Mouse (Mus musculus): Measurements from ENCODE around the gene Cdh3. TPM values are rescaled to one million over a fixed set of nuclear protein-coding genes. Genes with fewer than 3 reads are reported as not detected.
"Not testable (repeated sequence)": the region's sequence is repeated elsewhere in the genome, so short reads cannot be mapped to it uniquely, and the experiment has no call there.

Cdh3 gene
- polyA plus RNA-seq, 1 experiment, result not detected

DNA sequence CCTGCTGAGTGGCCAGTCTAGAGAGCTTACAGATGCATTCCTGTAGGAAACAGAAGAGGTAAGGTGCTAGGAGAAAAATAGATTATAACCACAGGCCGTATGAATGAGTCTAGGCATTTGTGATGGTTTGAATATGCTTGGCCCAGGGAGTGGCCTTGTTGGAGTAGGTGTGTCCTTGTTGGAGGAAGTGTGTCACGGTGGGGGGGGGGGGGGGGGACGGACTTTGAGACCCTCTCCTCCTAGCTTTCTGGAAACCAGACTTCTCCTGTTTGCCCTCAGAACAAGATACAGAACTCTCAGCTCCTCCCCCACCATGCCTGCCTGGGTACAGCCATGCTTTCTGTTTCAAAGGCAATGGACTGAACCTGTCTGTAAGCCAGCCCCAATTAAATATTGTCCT lies 81.8 kb downstream of the Cdh3 start:
- Histone ChIP-seq H3K4me1 (ENCODE audit: control insufficient read depth) (no peaks in the 10 kb centered on the region), H3K27me3 (ENCODE audit: control insufficient read depth) (no peaks in the 10 kb centered on the region), H3K9me3 (ENCODE audit: control insufficient read depth, low read length) (no peaks in the 10 kb centered on the region), H3K36me3 (ENCODE audit: control insufficient read depth) (no peaks in the 10 kb centered on the region), H3K4me3 (replicated peaks) (no peak overlapping the region)
- TF ChIP-seq GATA1 (IDR thresholded peaks at IDR 0.05; ENCODE audit: low read length) (no peak), TAL1 (IDR thresholded peaks at IDR 0.05; ENCODE audit: low read length) (no peak)

DNA sequence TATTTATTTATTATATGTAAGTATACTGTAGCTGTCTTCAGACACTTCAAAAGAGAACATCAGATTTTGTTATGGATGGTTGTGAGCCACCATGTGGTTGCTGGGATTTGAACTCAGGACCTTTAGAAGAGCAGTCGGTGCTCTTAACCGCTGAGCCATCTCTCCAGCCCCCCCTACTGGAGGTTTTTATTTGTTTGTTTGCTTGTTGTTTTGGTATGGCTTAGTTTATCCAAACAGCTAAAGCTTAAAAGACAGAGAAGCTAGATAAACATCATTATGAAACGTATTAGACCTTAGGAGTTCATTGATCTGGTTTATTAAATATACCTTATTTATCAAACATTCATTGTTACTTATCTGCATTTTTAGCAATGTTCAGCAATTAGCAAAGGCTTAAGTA lies 84.9 kb downstream of the Cdh3 start:
- not testable (repeated sequence) for H3K9me3 ChIP-seq (ENCODE audit: control insufficient read depth, low read length); H3K4me1 ChIP-seq (ENCODE audit: control insufficient read depth); H3K36me3 ChIP-seq (ENCODE audit: control insufficient read depth); H3K4me3 ChIP-seq (replicated peaks); H3K27me3 ChIP-seq (ENCODE audit: control insufficient read depth)

DNA sequence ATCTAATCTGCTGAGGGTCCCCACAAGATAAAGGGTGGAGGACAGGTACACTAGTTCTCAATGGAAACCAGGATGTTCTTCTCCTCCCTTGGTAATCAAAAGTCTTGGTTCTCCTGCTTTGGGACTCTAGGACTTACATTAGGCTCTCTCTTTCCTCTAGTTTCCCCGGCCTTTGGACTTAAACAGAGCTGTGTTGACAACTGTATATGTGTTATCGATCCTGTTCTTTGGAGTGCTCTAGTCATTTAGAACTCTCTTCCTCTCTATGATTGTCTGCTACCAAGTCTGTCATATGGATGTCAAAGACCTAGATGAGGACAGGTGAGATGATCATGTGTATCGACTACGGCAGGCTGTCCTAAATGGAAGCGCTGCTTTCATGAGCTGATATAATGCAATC lies 86.4 kb downstream of the Cdh3 start:
- no peak overlapping the region for H3K4me3 ChIP-seq (replicated peaks)
- H3K9me3 ChIP-seq (ENCODE audit: control insufficient read depth, low read length), result no peaks in the 10 kb centered on the region
- TF ChIP-seq GATA1 (IDR thresholded peaks at IDR 0.05; ENCODE audit: low read length), result no peak
- no peak for TF ChIP-seq TAL1 (IDR thresholded peaks at IDR 0.05; ENCODE audit: low read length)
- no peaks in the 10 kb centered on the region for H3K4me1 ChIP-seq (ENCODE audit: control insufficient read depth)
- peaks cover 6% of the 10 kb centered on the region for H3K27me3 ChIP-seq (ENCODE audit: control insufficient read depth)
- H3K36me3 ChIP-seq (ENCODE audit: control insufficient read depth), result no peaks in the 10 kb centered on the region

DNA sequence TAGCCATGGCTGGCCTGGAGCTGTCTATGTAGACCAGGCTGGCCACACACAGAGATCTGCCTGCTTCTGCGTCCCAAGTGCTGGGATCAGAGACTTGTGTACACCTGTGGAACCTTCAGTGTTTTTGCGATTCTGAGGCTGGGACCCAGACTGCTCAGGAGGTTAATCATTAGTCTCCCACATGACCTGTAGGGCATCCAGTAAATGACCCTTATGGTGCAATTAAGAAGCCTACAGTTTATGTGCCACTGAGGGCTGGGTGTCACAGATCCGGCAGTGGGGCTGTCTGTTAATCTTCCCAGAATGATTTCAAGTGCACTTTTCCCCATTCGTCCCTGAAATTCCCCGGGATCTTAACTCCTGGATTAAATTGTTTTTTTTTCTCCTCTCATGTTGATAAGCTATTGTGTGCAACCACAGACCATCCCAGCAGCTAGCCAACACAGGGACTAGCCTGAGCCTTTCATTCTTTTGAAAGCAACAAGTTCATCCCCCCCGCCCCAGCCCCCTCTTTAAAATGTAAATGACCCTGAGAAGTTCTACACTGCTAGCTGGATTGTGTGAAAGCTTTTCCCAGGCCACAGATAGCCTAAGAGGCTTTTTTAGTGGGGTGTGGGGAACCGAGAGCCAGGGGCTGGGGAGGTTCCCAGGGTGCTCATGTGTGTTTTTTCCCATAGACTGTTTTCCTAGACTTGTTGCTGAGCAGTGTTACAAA lies 88.7 kb downstream of the Cdh3 start:
- Histone ChIP-seq H3K4me3 (replicated peaks) (no peak overlapping the region), H3K4me1 (ENCODE audit: control insufficient read depth) (no peaks in the 10 kb centered on the region; the same call in 1 of the 2 replicates), H3K9me3 (ENCODE audit: control insufficient read depth, low read length) (no peaks in the 10 kb centered on the region), H3K27me3 (ENCODE audit: control insufficient read depth) (peaks cover 29% of the 10 kb centered on the region), H3K36me3 (ENCODE audit: control insufficient read depth) (no peaks in the 10 kb centered on the region)
- TF ChIP-seq TAL1 (IDR thresholded peaks at IDR 0.05; ENCODE audit: low read length) (no peak), GATA1 (IDR thresholded peaks at IDR 0.05; ENCODE audit: low read length) (no peak)

DNA sequence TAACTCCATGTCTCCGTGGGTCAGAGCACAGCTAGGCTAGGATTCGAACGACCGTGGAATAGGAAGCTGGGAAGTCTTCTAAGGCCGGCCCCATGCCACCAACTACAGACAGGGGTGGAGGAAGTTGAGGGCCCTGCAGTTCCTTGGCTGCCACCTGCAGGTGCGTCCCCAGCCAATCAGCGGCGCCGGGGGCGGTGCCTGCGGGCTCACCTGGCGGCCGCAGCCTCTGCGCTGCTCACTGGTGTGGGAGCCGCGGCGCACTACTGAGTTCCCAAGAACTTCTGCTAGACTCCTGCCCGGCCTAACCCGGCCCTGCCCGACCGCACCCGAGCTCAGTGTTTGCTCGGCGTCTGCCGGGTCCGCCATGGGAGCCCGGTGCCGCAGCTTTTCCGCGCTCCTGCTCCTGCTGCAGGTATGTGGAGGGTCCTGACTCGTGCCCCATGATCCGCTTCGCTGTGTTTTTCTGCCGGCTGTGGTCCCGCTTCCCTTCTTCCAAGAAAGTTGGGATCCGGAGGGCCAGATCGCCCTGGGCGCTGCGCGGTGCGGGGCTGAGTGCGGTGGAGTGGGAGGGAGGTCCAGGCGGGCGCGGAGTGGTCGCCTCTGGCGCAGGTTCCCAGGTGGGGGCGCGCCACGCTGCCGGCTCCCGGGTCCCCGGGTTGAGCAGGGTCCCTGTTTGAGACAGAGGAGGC lies 92.6 kb downstream of the Cdh3 start, which contains the start of gene Cdh1:
TSS of gene Cdh1 (plus strand) at position 221 of the 689 bp plus-strand sequence.
- no peaks in the 10 kb centered on the region for H3K9me3 ChIP-seq (ENCODE audit: control insufficient read depth, low read length)
- TF ChIP-seq TAL1 (IDR thresholded peaks at IDR 0.05; ENCODE audit: low read length), result no peak
- no peak for TF ChIP-seq GATA1 (IDR thresholded peaks at IDR 0.05; ENCODE audit: low read length)
- peak within 1 kb of the TSS; percentile 55 for H3K4me3 ChIP-seq (replicated peaks)
- H3K36me3 ChIP-seq (ENCODE audit: control insufficient read depth), result no peaks in the 10 kb centered on the region
- H3K27me3 ChIP-seq (ENCODE audit: control insufficient read depth), result peaks cover 55% of the 10 kb centered on the region
- no peaks in the 10 kb centered on the region; the same call in 1 of the 2 replicates for H3K4me1 ChIP-seq (ENCODE audit: control insufficient read depth)

DNA sequence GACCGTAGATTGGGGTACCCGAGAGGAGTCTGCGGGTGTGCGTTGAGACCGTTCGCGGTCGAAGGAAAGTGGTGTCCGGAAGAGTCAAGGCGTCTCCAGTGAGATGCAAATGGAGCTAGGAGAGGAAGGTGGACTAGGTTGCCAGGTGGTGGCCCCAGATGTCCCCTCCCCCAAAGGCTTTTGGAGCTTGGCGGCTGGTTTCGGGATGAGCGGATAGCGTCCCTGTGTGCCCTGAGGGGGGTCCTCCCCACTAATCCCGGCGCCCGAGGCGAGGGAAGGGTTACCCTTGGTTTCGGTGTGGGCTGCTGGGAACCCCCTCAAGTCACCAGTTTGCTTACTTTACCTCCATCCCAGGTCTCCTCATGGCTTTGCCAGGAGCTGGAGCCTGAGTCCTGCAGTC lies 93.2 kb downstream of the Cdh3 start:
- peaks cover 55% of the 10 kb centered on the region for H3K27me3 ChIP-seq (ENCODE audit: control insufficient read depth)
- H3K9me3 ChIP-seq (ENCODE audit: control insufficient read depth, low read length), result no peaks in the 10 kb centered on the region
- no peaks in the 10 kb centered on the region for H3K36me3 ChIP-seq (ENCODE audit: control insufficient read depth)
- no peak for TF ChIP-seq GATA1 (IDR thresholded peaks at IDR 0.05; ENCODE audit: low read length)
- no peak for TF ChIP-seq TAL1 (IDR thresholded peaks at IDR 0.05; ENCODE audit: low read length)
- peak overlapping the region; percentile 55 for H3K4me3 ChIP-seq (replicated peaks)
- no peaks in the 10 kb centered on the region; the same call in 1 of the 2 replicates for H3K4me1 ChIP-seq (ENCODE audit: control insufficient read depth)

DNA sequence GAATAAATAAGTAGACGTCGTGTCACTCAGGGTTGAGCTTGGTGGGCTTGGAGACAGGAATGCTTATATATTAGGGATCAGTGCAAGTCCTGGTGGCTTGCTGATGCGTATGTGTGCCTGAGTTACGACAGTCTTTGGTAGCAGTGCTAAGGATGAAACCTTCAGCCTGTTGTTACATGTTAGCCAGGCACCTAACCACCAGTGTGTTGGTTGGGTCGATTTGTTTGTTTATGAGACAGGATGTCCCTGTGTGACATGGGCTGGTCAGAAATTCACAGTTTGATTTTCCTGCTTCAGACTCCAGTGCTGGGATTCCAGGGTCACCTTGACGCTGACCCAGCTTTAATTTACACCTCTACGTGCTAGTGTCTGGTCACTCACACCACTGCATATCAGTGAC lies 95.0 kb downstream of the Cdh3 start:
- Histone ChIP-seq H3K4me3 (replicated peaks) (no peak overlapping the region), H3K27me3 (ENCODE audit: control insufficient read depth) (peaks cover 55% of the 10 kb centered on the region), H3K9me3 (ENCODE audit: control insufficient read depth, low read length) (no peaks in the 10 kb centered on the region)

DNA sequence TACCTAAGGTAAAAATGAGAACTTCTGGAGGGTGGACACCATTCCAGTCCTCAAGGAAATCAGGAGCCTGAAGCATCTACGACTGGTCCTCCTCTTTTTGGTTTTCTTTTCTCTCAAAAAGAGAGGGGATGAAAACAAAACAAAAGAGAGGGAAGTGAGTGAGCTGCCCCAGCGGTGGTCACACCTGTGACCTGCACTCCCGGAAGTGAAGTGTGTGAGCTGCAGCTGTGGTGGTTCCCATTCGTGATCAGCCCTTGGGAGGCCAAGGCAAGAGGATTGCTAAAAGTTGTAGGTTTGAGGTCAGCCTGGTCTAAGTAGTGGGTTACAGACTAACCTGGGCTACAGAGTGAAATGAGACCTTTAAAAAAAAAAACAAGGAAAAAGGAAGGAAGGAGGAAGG lies 95.4 kb downstream of the Cdh3 start:
- H3K9me3 ChIP-seq (ENCODE audit: control insufficient read depth, low read length), result no peaks in the 10 kb centered on the region
- TF ChIP-seq TAL1 (IDR thresholded peaks at IDR 0.05; ENCODE audit: low read length), result no peak
- no peak for TF ChIP-seq GATA1 (IDR thresholded peaks at IDR 0.05; ENCODE audit: low read length)
- no peaks in the 10 kb centered on the region; the same call in 1 of the 2 replicates for H3K4me1 ChIP-seq (ENCODE audit: control insufficient read depth)
- peaks cover 54% of the 10 kb centered on the region for H3K27me3 ChIP-seq (ENCODE audit: control insufficient read depth)
- no peak overlapping the region for H3K4me3 ChIP-seq (replicated peaks)
- H3K36me3 ChIP-seq (ENCODE audit: control insufficient read depth), result no peaks in the 10 kb centered on the region

More for the DNA sequence above, 95.0 kb downstream of the Cdh3 start:
- TF ChIP-seq TAL1 (IDR thresholded peaks at IDR 0.05; ENCODE audit: low read length), result no peak
- no peak for TF ChIP-seq GATA1 (IDR thresholded peaks at IDR 0.05; ENCODE audit: low read length)
- Histone ChIP-seq H3K36me3 (ENCODE audit: control insufficient read depth) (no peaks in the 10 kb centered on the region), H3K4me1 (ENCODE audit: control insufficient read depth) (no peaks in the 10 kb centered on the region; the same call in 1 of the 2 replicates)

DNA sequence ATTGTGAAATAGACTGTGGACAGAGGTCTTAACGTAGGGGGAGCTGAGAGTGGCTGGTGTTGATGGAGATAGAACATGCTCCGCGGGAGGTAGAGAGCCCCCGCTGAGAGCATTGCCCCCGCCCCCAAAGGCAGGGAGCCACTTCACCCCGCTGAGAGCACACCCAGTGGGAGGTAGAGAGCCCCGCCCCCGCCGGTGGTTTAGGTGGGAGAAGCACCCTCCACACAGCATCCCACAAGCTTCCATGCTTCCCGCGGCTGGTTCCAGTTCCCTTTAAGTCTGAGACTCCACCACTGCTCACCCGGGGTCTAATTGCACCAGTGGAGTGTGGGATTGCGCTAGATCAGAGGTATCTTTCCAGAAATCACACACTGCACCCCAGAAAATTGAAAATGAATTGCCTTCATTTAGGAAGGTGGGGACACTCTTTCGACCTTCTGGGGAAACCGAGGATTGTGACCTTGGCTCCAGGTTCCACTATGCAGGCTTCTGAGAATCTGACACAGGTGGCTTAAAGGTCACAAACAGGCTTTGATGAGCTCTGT lies 96.0 kb downstream of the Cdh3 start:
- H3K4me1 ChIP-seq (ENCODE audit: control insufficient read depth), result no peaks in the 10 kb centered on the region; the same call in 1 of the 2 replicates
- no peaks in the 10 kb centered on the region for H3K9me3 ChIP-seq (ENCODE audit: control insufficient read depth, low read length)
- TF ChIP-seq GATA1 (IDR thresholded peaks at IDR 0.05; ENCODE audit: low read length), result no peak
- no peak for TF ChIP-seq TAL1 (IDR thresholded peaks at IDR 0.05; ENCODE audit: low read length)
- no peaks in the 10 kb centered on the region for H3K36me3 ChIP-seq (ENCODE audit: control insufficient read depth)
- H3K27me3 ChIP-seq (ENCODE audit: control insufficient read depth), result peaks cover 51% of the 10 kb centered on the region
- H3K4me3 ChIP-seq (replicated peaks), result no peak overlapping the region

Other genes starting within 250 kb of the Cdh3 start
- not detected in 2 replicates for gene Smpd3, start 172.9 kb upstream of the Cdh3 start, polyA plus RNA-seq (2012)
- 0.01 and 0.02 TPM in 2 replicates for gene Zfp90, start 95.6 kb upstream of the Cdh3 start, polyA plus RNA-seq (2012)
- not detected in 2 replicates for gene 6030452D12Rik, start 10.4 kb upstream of the Cdh3 start, polyA plus RNA-seq (2012)
- 1.6 and 2.0 TPM in 2 replicates for gene Gm10073, start 62.6 kb downstream of the Cdh3 start, polyA plus RNA-seq (2012)
- 0.01 TPM in 1 of 2 replicates, not detected in the other for gene Cdh1, start 92.5 kb downstream of the Cdh3 start, polyA plus RNA-seq (2012)
- 0.05 and 0.09 TPM in 2 replicates for gene Tango6, start 172.2 kb downstream of the Cdh3 start, polyA plus RNA-seq (2012)